Mouse (Mus musculus): ENCODE data around the gene Ercc8. TPM values are rescaled to one million over a fixed set of nuclear protein-coding genes. Genes with fewer than 3 reads are reported as not detected.

Ercc8 gene
- 19.1 and 19.8 TPM in 2 replicates for polyA plus RNA-seq (2011; ENCODE audit: insufficient read depth, insufficient read length, low read depth, missing spikeins)

DNA sequence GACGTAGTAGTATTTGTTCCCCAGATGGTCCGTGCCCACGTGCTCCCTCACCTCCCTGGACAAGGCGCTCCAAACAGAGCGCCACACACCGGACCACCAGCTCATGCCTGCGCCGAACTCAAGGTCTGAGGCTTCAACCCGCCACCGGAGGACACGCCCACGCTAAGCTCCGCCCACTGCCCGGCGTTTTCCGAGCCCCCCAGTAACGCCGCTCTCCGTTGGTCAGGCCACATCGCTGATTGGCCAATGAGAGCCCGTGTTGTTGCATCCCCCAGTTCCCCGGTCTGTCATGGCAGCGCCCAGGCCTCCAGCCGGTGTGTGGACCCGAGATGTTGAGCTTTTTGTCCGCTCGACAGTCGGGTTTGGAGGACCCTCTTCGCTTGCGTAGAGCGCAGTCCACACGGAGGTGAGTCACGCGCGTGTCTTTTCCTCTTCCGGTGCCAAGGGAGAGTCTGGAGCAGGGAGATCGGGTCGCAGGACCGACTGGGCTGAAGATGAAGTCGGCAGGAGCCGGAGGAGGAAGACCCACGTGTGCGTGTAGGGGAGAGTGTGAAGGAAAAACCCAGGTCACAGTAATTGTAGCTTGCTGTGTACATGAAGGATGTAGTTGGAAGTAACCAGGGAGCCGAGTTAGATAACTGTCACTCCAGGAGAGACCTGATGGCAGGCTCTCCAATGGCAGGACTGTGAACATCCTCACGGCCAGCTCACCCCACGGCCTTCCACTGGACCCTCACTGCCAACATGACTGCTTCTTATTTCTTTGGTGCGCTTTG lies at the start of gene Ercc8, which contains the start of gene Ndufaf2:
Ercc8 (plus strand) TSS at position 267 of the 776 bp plus-strand sequence.
Ndufaf2 (minus strand) TSS at position 159 of the 776 bp plus-strand sequence.
- Histone ChIP-seq H3K36me3 (ENCODE audit: control insufficient read depth, insufficient read depth, low read length, poor library complexity, severe bottlenecking) (peaks cover 4% of the 10 kb centered on the region), H3K27me3 (ENCODE audit: control insufficient read depth, insufficient read depth, low read length, poor library complexity, severe bottlenecking) (no peaks in the 10 kb centered on the region), H3K27ac (ENCODE audit: insufficient read depth, low read length) (no peak within 1 kb of the TSS), H3K9ac (ENCODE audit: low read depth, poor library complexity, severe bottlenecking) (peak within 1 kb of the TSS; percentile 55), H3K4me1 (ENCODE audit: control insufficient read depth, insufficient read depth, low read length) (peaks cover 1% of the 10 kb centered on the region), H3K4me3 (ENCODE audit: low read depth, low read length) (peak within 1 kb of the TSS; percentile 87), H3K9me3 (replicated peaks; ENCODE audit: control insufficient read depth, insufficient read depth, low read length, poor library complexity, severe bottlenecking) (no peaks in the 10 kb centered on the region)
- TF ChIP-seq POLR2A (IDR thresholded peaks at IDR 0.05; ENCODE audit: insufficient read depth, low read length) (peak; percentile 86), EP300 (IDR thresholded peaks at IDR 0.05; ENCODE audit: insufficient read depth, low read depth, low read length) (no peak)

DNA sequence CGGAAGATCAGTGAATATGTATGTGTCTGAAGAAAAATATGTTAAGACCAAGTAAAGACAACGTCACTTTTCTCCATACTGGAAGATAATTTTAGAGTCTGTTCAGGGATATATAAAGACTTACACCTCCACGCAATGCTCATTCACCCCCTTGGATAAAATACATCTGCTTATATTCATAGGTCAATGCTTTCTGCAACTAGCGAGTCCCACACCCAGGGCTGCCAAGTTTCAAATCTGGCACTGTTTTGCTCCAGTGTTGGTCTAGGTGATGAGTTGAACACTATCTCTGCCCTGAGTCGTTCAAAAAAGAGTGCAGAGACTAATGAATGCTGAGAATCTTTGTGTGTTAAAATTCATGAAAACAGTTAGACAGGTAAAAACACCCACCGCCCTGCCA lies 47.6 kb upstream of the Ercc8 start:
- TF ChIP-seq EP300 (IDR thresholded peaks at IDR 0.05; ENCODE audit: insufficient read depth, low read depth, low read length), result no peak
- TF ChIP-seq CTCF (IDR thresholded peaks at IDR 0.05; ENCODE audit: low read depth, low read length), result no peak
- no peak for TF ChIP-seq POLR2A (IDR thresholded peaks at IDR 0.05; ENCODE audit: insufficient read depth, low read length)
- no peaks in the 10 kb centered on the region for H3K9me3 ChIP-seq (replicated peaks; ENCODE audit: control insufficient read depth, insufficient read depth, low read length, poor library complexity, severe bottlenecking)
- no peaks in the 10 kb centered on the region for H3K27me3 ChIP-seq (ENCODE audit: control insufficient read depth, insufficient read depth, low read length, poor library complexity, severe bottlenecking)
- no peak overlapping the region for H3K9ac ChIP-seq (ENCODE audit: low read depth, poor library complexity, severe bottlenecking)
- H3K4me1 ChIP-seq (ENCODE audit: control insufficient read depth, insufficient read depth, low read length), result no peaks in the 10 kb centered on the region
- no peak overlapping the region for H3K27ac ChIP-seq (ENCODE audit: insufficient read depth, low read length)
- H3K36me3 ChIP-seq (ENCODE audit: control insufficient read depth, insufficient read depth, low read length, poor library complexity, severe bottlenecking), result no peaks in the 10 kb centered on the region
- H3K4me3 ChIP-seq (ENCODE audit: low read depth, low read length), result no peak overlapping the region

DNA sequence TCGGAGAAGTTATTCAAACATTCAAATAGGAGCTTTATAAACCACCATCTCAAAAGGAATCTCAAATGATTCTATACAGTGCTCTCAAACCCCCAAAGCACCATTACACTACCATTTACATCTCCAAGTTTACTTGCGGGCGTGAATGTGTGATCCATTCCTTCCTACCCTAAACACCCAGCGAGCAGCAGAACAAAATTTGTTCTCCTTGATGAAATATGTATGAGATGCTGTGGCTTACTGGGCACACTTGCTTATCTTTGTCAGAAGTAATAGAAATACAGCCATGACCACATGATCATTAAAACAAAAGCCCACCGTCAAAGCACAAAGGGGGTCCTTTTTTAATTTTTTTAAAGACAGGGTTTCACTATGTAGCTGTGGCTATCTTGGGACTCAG lies 45.0 kb upstream of the Ercc8 start:
- TF ChIP-seq POLR2A (IDR thresholded peaks at IDR 0.05; ENCODE audit: insufficient read depth, low read length) (no peak), EP300 (IDR thresholded peaks at IDR 0.05; ENCODE audit: insufficient read depth, low read depth, low read length) (no peak), CTCF (IDR thresholded peaks at IDR 0.05; ENCODE audit: low read depth, low read length) (no peak)
- Histone ChIP-seq H3K9ac (ENCODE audit: low read depth, poor library complexity, severe bottlenecking) (no peak overlapping the region), H3K4me1 (ENCODE audit: control insufficient read depth, insufficient read depth, low read length) (no peaks in the 10 kb centered on the region), H3K27me3 (ENCODE audit: control insufficient read depth, insufficient read depth, low read length, poor library complexity, severe bottlenecking) (no peaks in the 10 kb centered on the region), H3K4me3 (ENCODE audit: low read depth, low read length) (no peak overlapping the region), H3K36me3 (ENCODE audit: control insufficient read depth, insufficient read depth, low read length, poor library complexity, severe bottlenecking) (no peaks in the 10 kb centered on the region), H3K9me3 (replicated peaks; ENCODE audit: control insufficient read depth, insufficient read depth, low read length, poor library complexity, severe bottlenecking) (no peaks in the 10 kb centered on the region), H3K27ac (ENCODE audit: insufficient read depth, low read length) (no peak overlapping the region)

DNA sequence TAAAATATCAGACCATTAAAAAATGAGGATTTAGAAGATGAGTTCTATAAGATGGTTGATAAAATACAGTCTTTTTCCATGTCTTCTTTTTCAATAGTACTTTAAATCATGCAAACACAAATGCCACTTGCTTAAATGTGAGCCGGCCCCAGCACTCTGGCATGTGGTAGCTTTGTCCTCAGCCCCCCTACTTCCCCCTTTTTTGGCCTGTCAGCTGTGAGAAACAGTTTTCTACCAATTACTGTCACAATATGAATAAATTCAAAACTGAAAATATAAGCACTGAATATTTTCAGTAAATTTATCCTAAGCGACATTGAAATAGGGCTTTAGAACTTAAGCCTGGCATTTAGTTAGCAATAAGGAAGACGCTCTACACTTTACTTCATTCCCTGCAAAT lies 44.3 kb upstream of the Ercc8 start:
- Histone ChIP-seq H3K27ac (ENCODE audit: insufficient read depth, low read length) (no peak overlapping the region), H3K4me3 (ENCODE audit: low read depth, low read length) (no peak overlapping the region), H3K27me3 (ENCODE audit: control insufficient read depth, insufficient read depth, low read length, poor library complexity, severe bottlenecking) (no peaks in the 10 kb centered on the region), H3K9me3 (replicated peaks; ENCODE audit: control insufficient read depth, insufficient read depth, low read length, poor library complexity, severe bottlenecking) (no peaks in the 10 kb centered on the region), H3K9ac (ENCODE audit: low read depth, poor library complexity, severe bottlenecking) (no peak overlapping the region), H3K36me3 (ENCODE audit: control insufficient read depth, insufficient read depth, low read length, poor library complexity, severe bottlenecking) (no peaks in the 10 kb centered on the region), H3K4me1 (ENCODE audit: control insufficient read depth, insufficient read depth, low read length) (no peaks in the 10 kb centered on the region)
- TF ChIP-seq CTCF (IDR thresholded peaks at IDR 0.05; ENCODE audit: low read depth, low read length), result no peak
- no peak for TF ChIP-seq POLR2A (IDR thresholded peaks at IDR 0.05; ENCODE audit: insufficient read depth, low read length)
- TF ChIP-seq EP300 (IDR thresholded peaks at IDR 0.05; ENCODE audit: insufficient read depth, low read depth, low read length), result no peak

DNA sequence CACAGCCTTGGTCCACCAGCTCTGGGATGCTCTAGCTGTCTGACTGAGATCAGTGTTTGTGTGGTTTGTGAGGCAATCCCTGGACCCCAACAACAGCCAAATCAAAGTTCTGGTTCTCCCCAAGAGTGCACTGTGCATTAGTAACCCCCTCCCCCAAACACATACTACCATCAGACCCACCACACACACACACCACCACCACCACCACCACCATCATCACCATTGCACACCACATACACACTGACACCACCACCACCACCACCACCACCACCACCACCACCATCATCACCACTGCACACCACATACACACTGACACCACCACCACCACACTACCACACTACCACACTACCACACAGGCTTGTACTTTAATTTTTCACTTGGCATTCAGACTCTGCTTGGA lies 40.9 kb upstream of the Ercc8 start:
- no peaks in the 10 kb centered on the region for H3K9me3 ChIP-seq (replicated peaks; ENCODE audit: control insufficient read depth, insufficient read depth, low read length, poor library complexity, severe bottlenecking)
- H3K4me1 ChIP-seq (ENCODE audit: control insufficient read depth, insufficient read depth, low read length), result no peaks in the 10 kb centered on the region
- H3K36me3 ChIP-seq (ENCODE audit: control insufficient read depth, insufficient read depth, low read length, poor library complexity, severe bottlenecking), result no peaks in the 10 kb centered on the region
- no peak overlapping the region for H3K9ac ChIP-seq (ENCODE audit: low read depth, poor library complexity, severe bottlenecking)
- no peak overlapping the region for H3K4me3 ChIP-seq (ENCODE audit: low read depth, low read length)
- no peak for TF ChIP-seq POLR2A (IDR thresholded peaks at IDR 0.05; ENCODE audit: insufficient read depth, low read length)
- TF ChIP-seq CTCF (IDR thresholded peaks at IDR 0.05; ENCODE audit: low read depth, low read length), result no peak
- TF ChIP-seq EP300 (IDR thresholded peaks at IDR 0.05; ENCODE audit: insufficient read depth, low read depth, low read length), result no peak
- H3K27me3 ChIP-seq (ENCODE audit: control insufficient read depth, insufficient read depth, low read length, poor library complexity, severe bottlenecking), result no peaks in the 10 kb centered on the region
- no peak overlapping the region for H3K27ac ChIP-seq (ENCODE audit: insufficient read depth, low read length)

DNA sequence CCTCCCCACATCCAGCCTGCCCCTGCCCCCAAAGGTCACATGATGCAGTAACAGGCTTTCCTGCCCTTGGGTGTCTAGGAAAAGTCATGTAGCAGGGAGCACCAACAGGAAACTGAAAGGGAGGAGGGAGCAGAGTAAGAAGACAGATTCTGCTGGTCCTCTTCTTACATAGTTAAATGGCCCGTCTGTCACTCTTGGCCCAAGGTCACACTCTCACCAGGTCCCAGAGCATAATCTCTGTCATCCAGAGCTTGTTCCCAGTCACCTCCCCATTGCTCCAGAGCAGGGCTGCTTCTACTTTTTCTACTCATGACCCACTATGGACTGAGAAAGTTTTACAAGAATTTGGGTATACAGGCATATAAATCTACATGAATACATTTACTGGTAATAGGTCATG lies 40.3 kb upstream of the Ercc8 start:
- no peak overlapping the region for H3K4me3 ChIP-seq (ENCODE audit: low read depth, low read length)
- H3K27me3 ChIP-seq (ENCODE audit: control insufficient read depth, insufficient read depth, low read length, poor library complexity, severe bottlenecking), result no peaks in the 10 kb centered on the region
- H3K9me3 ChIP-seq (replicated peaks; ENCODE audit: control insufficient read depth, insufficient read depth, low read length, poor library complexity, severe bottlenecking), result no peaks in the 10 kb centered on the region
- H3K27ac ChIP-seq (ENCODE audit: insufficient read depth, low read length), result no peak overlapping the region
- TF ChIP-seq EP300 (IDR thresholded peaks at IDR 0.05; ENCODE audit: insufficient read depth, low read depth, low read length), result no peak
- no peak for TF ChIP-seq CTCF (IDR thresholded peaks at IDR 0.05; ENCODE audit: low read depth, low read length)
- TF ChIP-seq POLR2A (IDR thresholded peaks at IDR 0.05; ENCODE audit: insufficient read depth, low read length), result no peak
- H3K4me1 ChIP-seq (ENCODE audit: control insufficient read depth, insufficient read depth, low read length), result no peaks in the 10 kb centered on the region
- no peaks in the 10 kb centered on the region for H3K36me3 ChIP-seq (ENCODE audit: control insufficient read depth, insufficient read depth, low read length, poor library complexity, severe bottlenecking)
- no peak overlapping the region for H3K9ac ChIP-seq (ENCODE audit: low read depth, poor library complexity, severe bottlenecking)
